Mouse (Mus musculus): Measurements from ENCODE around the gene 4930523C07Rik. TPM values are rescaled to one million over a fixed set of nuclear protein-coding genes. Genes with fewer than 3 reads are reported as not detected.

Gene 4930523C07Rik
- polyA plus RNA-seq, 1 experiment from 2014 or later: 23.0 TPM

- no peak for TF ChIP-seq EP300 (IDR thresholded peaks at IDR 0.05; ENCODE audit: low read depth)
- TF ChIP-seq CTCF (IDR thresholded peaks at IDR 0.05; ENCODE audit: low read depth): no peak
- H3K9ac ChIP-seq (replicated peaks): no peak overlapping the region
- H3K4me2 ChIP-seq (ENCODE audit: low read depth, low read length): no peak overlapping the region
- no peaks in the 10 kb centered on the region for H3K36me3 ChIP-seq (replicated peaks; ENCODE audit: insufficient read depth, low read length)
- no peak overlapping the region for H3K27ac ChIP-seq (ENCODE audit: low read depth)
- no peak for DNase-seq
- no peaks in the 10 kb centered on the region for H3K27me3 ChIP-seq (ENCODE audit: insufficient read depth, low read length)
- ATAC-seq: no peak
- H3K4me3 ChIP-seq (ENCODE audit: low read depth, low read length): no peak overlapping the region
- no peaks in the 10 kb centered on the region for H3K4me1 ChIP-seq (ENCODE audit: insufficient read depth)
- 73% methylated on average over 5 of the region's 5 CpGs for WGBS (ENCODE audit: insufficient replicate concordance)
- H3K9me3 ChIP-seq (ENCODE audit: low read length): no peaks in the 10 kb centered on the region
These were observed 61.2 kb downstream of the 4930523C07Rik start for GRCm38 (mm10) chr1:160105426-160105825.

GRCm38 (mm10) chr1:160108604-160109003 is 64.4 kb downstream of the 4930523C07Rik start:
- ATAC-seq (no peak), DNase-seq (no peak)

GRCm38 (mm10) chr1:160123957-160124356 is 79.8 kb downstream of the 4930523C07Rik start:
- Histone ChIP-seq H3K4me1 (ENCODE audit: insufficient read depth) (no peaks in the 10 kb centered on the region), H3K9me3 (ENCODE audit: low read length) (no peaks in the 10 kb centered on the region), H3K27me3 (ENCODE audit: insufficient read depth, low read length) (no peaks in the 10 kb centered on the region), H3K27ac (ENCODE audit: low read depth) (no peak overlapping the region), H3K36me3 (replicated peaks; ENCODE audit: insufficient read depth, low read length) (no peaks in the 10 kb centered on the region), H3K9ac (replicated peaks) (no peak overlapping the region), H3K4me2 (ENCODE audit: low read depth, low read length) (no peak overlapping the region), H3K4me3 (ENCODE audit: low read depth, low read length) (no peak overlapping the region)
- 75% methylated on average over 2 of the region's 2 CpGs for WGBS (ENCODE audit: insufficient replicate concordance)
- ATAC-seq (no peak), DNase-seq (no peak)
- TF ChIP-seq EP300 (IDR thresholded peaks at IDR 0.05; ENCODE audit: low read depth) (no peak), CTCF (IDR thresholded peaks at IDR 0.05; ENCODE audit: low read depth) (no peak)

More at GRCm38 (mm10) chr1:160108604-160109003, 64.4 kb downstream of the 4930523C07Rik start:
- no peaks in the 10 kb centered on the region for H3K4me1 ChIP-seq (ENCODE audit: insufficient read depth)
- 58% methylated on average over 2 of the region's 2 CpGs for WGBS (ENCODE audit: insufficient replicate concordance)
- no peak for TF ChIP-seq CTCF (IDR thresholded peaks at IDR 0.05; ENCODE audit: low read depth)
- no peak for TF ChIP-seq EP300 (IDR thresholded peaks at IDR 0.05; ENCODE audit: low read depth)
- H3K36me3 ChIP-seq (replicated peaks; ENCODE audit: insufficient read depth, low read length): no peaks in the 10 kb centered on the region
- H3K4me3 ChIP-seq (ENCODE audit: low read depth, low read length): no peak overlapping the region
- no peak overlapping the region for H3K27ac ChIP-seq (ENCODE audit: low read depth)
- no peaks in the 10 kb centered on the region for H3K9me3 ChIP-seq (ENCODE audit: low read length)
- H3K9ac ChIP-seq (replicated peaks): no peak overlapping the region
- H3K27me3 ChIP-seq (ENCODE audit: insufficient read depth, low read length): no peaks in the 10 kb centered on the region
- H3K4me2 ChIP-seq (ENCODE audit: low read depth, low read length): no peak overlapping the region

Other genes with a start within 250 kb of the 4930523C07Rik start
- not detected in 2 replicates for gene Tnn, start 109.2 kb downstream of the 4930523C07Rik start, polyA plus RNA-seq (2015; fragmentation: Nextera tagmentation; extraction: Ambion mirVana)
- 160 and 167 TPM in 2 replicates for gene Mrps14, start 150.8 kb downstream of the 4930523C07Rik start, polyA plus RNA-seq (2015; fragmentation: Nextera tagmentation; extraction: Ambion mirVana)
- 66.0 and 75.2 TPM in 2 replicates for gene Cacybp, start 168.5 kb downstream of the 4930523C07Rik start, polyA plus RNA-seq (2015; fragmentation: Nextera tagmentation; extraction: Ambion mirVana)